Mouse (Mus musculus): ENCODE data around the gene Cited1. TPM values are rescaled to one million over a fixed set of nuclear protein-coding genes. Genes with fewer than 3 reads are reported as not detected.
"Not testable (repeated sequence)": the region's sequence is repeated elsewhere in the genome, so short reads cannot be mapped to it uniquely, and the experiment has no call there.

The Cited1 gene
- polyA plus RNA-seq, 1 experiment from 2014 or later, result 14.9 TPM

DNA sequence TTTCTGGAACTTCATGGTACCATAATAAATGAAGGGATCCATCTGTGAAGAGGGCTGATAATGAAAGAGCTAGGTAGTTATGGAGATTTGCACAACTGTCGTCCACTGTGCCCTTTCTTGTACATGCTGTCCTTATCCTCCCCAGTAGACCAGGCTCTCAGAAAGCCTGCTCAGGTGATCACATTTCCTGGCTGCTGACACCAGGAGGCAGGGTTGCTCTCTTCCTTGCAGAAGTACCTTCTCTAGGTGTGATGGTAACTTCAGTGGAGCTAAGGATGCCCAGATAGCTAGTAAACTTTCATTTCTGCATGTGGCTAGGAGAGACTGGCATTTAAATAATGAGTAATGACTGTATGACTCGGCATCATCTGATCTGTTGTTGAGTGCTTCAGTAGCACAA is 7.6 kb downstream of the Cited1 start:
- H3K4me3 ChIP-seq (ENCODE audit: low read depth, low read length), result no peak overlapping the region
- no peaks in the 10 kb centered on the region for H3K36me3 ChIP-seq (ENCODE audit: control insufficient read depth, insufficient read depth, low read length)
- H3K4me2 ChIP-seq (ENCODE audit: low read length), result no peak overlapping the region
- no peak for ATAC-seq
- no peak overlapping the region for H3K27ac ChIP-seq (ENCODE audit: low read length)
- no peaks in the 10 kb centered on the region for H3K9me3 ChIP-seq (replicated peaks; ENCODE audit: control insufficient read depth, low read length, poor library complexity, severe bottlenecking)
- H3K4me1 ChIP-seq (ENCODE audit: control insufficient read depth, insufficient read depth, low read length), result no peaks in the 10 kb centered on the region
- 84% methylated on average over 2 of the region's 2 CpGs for WGBS
- H3K27me3 ChIP-seq (ENCODE audit: control insufficient read depth, insufficient read depth, low read depth, low read length), result peaks cover 7% of the 10 kb centered on the region
- no peak overlapping the region for H3K9ac ChIP-seq (ENCODE audit: low read depth, low read length)

DNA sequence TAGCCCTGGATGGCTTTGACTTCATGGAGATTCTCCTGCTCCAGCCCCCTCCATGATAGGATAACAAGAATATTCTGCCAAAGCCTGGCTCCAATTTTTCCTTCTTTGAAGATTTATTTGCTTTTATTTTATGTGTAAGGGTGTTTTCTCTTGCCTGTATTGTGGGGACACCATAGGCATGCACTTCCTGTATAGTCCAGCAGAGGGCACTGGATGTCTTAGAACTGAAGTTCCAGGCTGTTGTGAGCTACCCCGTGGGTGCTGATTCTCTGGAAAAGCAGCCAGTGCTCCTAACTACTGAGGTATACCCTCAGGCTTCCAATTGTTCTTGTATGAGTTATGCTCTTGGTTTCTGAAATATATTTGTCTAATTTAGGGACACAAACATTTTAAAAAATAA is 32.9 kb downstream of the Cited1 start:
- WGBS, result 6% methylated on average over 1 of the region's 1 CpGs
- H3K36me3 ChIP-seq (ENCODE audit: control insufficient read depth, insufficient read depth, low read length), result no peaks in the 10 kb centered on the region
- H3K4me3 ChIP-seq (ENCODE audit: low read depth, low read length), result no peak overlapping the region
- H3K27me3 ChIP-seq (ENCODE audit: control insufficient read depth, insufficient read depth, low read depth, low read length), result no peaks in the 10 kb centered on the region
- H3K9ac ChIP-seq (ENCODE audit: low read depth, low read length), result no peak overlapping the region
- H3K4me1 ChIP-seq (ENCODE audit: control insufficient read depth, insufficient read depth, low read length), result no peaks in the 10 kb centered on the region
- H3K27ac ChIP-seq (ENCODE audit: low read length), result no peak overlapping the region
- no peak for ATAC-seq
- H3K9me3 ChIP-seq (replicated peaks; ENCODE audit: control insufficient read depth, low read length, poor library complexity, severe bottlenecking), result no peaks in the 10 kb centered on the region
- H3K4me2 ChIP-seq (ENCODE audit: low read length), result no peak overlapping the region

DNA sequence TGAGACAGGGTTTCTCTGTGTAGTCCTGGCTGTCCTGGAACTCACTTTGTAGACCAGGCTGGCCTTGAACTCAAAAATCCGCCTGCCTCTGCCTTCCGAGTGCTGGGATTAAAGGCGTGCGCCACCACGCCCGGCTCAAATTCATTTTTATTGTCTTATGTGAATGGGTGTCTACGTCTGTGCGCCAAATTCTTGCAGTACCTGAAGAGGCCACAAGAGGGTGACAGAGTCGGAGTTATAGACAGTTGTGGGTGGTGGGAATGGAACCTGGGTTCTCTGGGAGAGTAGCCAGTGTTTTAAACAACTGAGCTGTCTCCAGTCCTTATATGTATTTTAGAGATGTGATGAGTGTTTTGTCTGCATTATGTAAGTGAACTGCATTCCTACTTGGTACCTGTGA is 36.6 kb downstream of the Cited1 start:
- H3K4me3 ChIP-seq (ENCODE audit: low read depth, low read length); H3K27me3 ChIP-seq (ENCODE audit: control insufficient read depth, insufficient read depth, low read depth, low read length); ATAC-seq; H3K4me1 ChIP-seq (ENCODE audit: control insufficient read depth, insufficient read depth, low read length); H3K4me2 ChIP-seq (ENCODE audit: low read length); H3K36me3 ChIP-seq (ENCODE audit: control insufficient read depth, insufficient read depth, low read length); H3K9ac ChIP-seq (ENCODE audit: low read depth, low read length); H3K27ac ChIP-seq (ENCODE audit: low read length); H3K9me3 ChIP-seq (replicated peaks; ENCODE audit: control insufficient read depth, low read length, poor library complexity, severe bottlenecking): not testable (repeated sequence)
- 41% methylated on average over 9 of the region's 9 CpGs for WGBS

Small RNA genes lying within 50 kb of the gene (microRNA-seq; reads per million reads assigned to microRNA genes)
- gene Gm26318, result not detected

Other genes with a start within 250 kb of the Cited1 start
- gene Rtl5, start 180.9 kb downstream of the Cited1 start, polyA plus RNA-seq (2015; fragmentation: Nextera tagmentation; extraction: Ambion mirVana), result 9.7 and 13.5 TPM in 2 replicates
- gene Pin4, start 132.7 kb downstream of the Cited1 start, polyA plus RNA-seq (2015; fragmentation: Nextera tagmentation; extraction: Ambion mirVana), result 44.8 and 55.2 TPM in 2 replicates
- gene Ercc6l, start 95.1 kb downstream of the Cited1 start, polyA plus RNA-seq (2015; fragmentation: Nextera tagmentation; extraction: Ambion mirVana), result 1.0 and 1.4 TPM in 2 replicates
- 342 TPM in 2 replicates for gene Rps4x, start 62.8 kb downstream of the Cited1 start, polyA plus RNA-seq (2015; fragmentation: Nextera tagmentation; extraction: Ambion mirVana)

Data from midbrain, embryonic 16.5 days (tissue).